Mouse (Mus musculus) c-Kit-positive CD71-positive TER-119-positive erythroid progenitor cells, embryonic 14.5 days (primary cell): Measurements from ENCODE around the gene Armc2.

Source experiments
- DNase-seq: peaks from one replicate; pipeline ENCODE4 v3.0.0-alpha.2; 2013; ENCODE audit warnings: low spot score

Armc2 gene

GRCm38 (mm10) chr10:42018016-42018949 lies at the start of gene Armc2:
Armc2 (minus strand) TSS chr10:42018442.
- DNase-seq: peak; percentile 53

GRCm38 (mm10) chr10:42064446-42064845 lies 46.2 kb upstream of the Armc2 start:
- DNase-seq: no peak

GRCm38 (mm10) chr10:42059522-42059921 lies 41.3 kb upstream of the Armc2 start:
- DNase-seq: no peak

GRCm38 (mm10) chr10:42057746-42058145 lies 39.5 kb upstream of the Armc2 start:
- DNase-seq: no peak

- peak; percentile 48 for DNase-seq
Measured at GRCm38 (mm10) chr10:42057231-42057601, 39.0 kb upstream of the Armc2 start.

GRCm38 (mm10) chr10:42056486-42057230 lies 38.4 kb upstream of the Armc2 start:
- DNase-seq: no peak

- peak; percentile 49 for DNase-seq
Measured at GRCm38 (mm10) chr10:42055224-42056165, 37.3 kb upstream of the Armc2 start.

GRCm38 (mm10) chr10:42051069-42051468 lies 32.8 kb upstream of the Armc2 start:
- DNase-seq: no peak

- DNase-seq: no peak
Measured at GRCm38 (mm10) chr10:42048648-42049047, 30.4 kb upstream of the Armc2 start.

GRCm38 (mm10) chr10:42044574-42044973 lies 26.3 kb upstream of the Armc2 start:
- DNase-seq: no peak

GRCm38 (mm10) chr10:42043307-42043706 lies 25.1 kb upstream of the Armc2 start:
- no peak for DNase-seq

GRCm38 (mm10) chr10:42042881-42043280 lies 24.6 kb upstream of the Armc2 start:
- no peak for DNase-seq

- DNase-seq: no peak
Measured at GRCm38 (mm10) chr10:42042087-42042486, 23.8 kb upstream of the Armc2 start.

GRCm38 (mm10) chr10:42038571-42038970 lies 20.3 kb upstream of the Armc2 start:
- DNase-seq: no peak

GRCm38 (mm10) chr10:42037301-42037870 lies 19.1 kb upstream of the Armc2 start:
- no peak for DNase-seq

GRCm38 (mm10) chr10:42036846-42037245 lies 18.6 kb upstream of the Armc2 start:
- no peak for DNase-seq

GRCm38 (mm10) chr10:42033571-42033970 lies 15.3 kb upstream of the Armc2 start:
- DNase-seq: no peak

GRCm38 (mm10) chr10:42031021-42031420 lies 12.8 kb upstream of the Armc2 start:
- DNase-seq: peak; percentile 81

- DNase-seq: no peak
Measured at GRCm38 (mm10) chr10:42029502-42029901, 11.3 kb upstream of the Armc2 start.

- no peak for DNase-seq
Measured at GRCm38 (mm10) chr10:42027337-42027736, 9.1 kb upstream of the Armc2 start.

- no peak for DNase-seq
Measured at GRCm38 (mm10) chr10:42024406-42024805, 6.2 kb upstream of the Armc2 start.

GRCm38 (mm10) chr10:42021536-42021935 lies 3.3 kb upstream of the Armc2 start:
- DNase-seq: no peak
